Mouse (Mus musculus) heart, embryonic 11.5 days (tissue): ENCODE measurements around the gene Hs6st1. TPM values are rescaled to one million over a fixed set of nuclear protein-coding genes. Genes with fewer than 3 reads are reported as not detected.
A peak's percentile ranks its signal among the peaks of the same experiment; 100 is the strongest.

Experiments used
- ATAC-seq: fragments of 200-750 bp; cut with Nextera tagmentation; replicated peaks from 2 replicates; pipeline ENCODE4 v1.8.0; 2017; ENCODE audit warnings: moderate library complexity; ENCODE audit not compliant: insufficient number of reproducible peaks, low FRiP score, low TSS enrichment
- H3K27ac ChIP-seq: fragments of 300-500 bp; sonication (generic); 2 replicates; pipeline ENCODE4 v1.5.1; 2014; ENCODE audit warnings: mild to moderate bottlenecking, low read depth, low read length
- H3K27me3 ChIP-seq: fragments of 300-500 bp; sonication (generic); 2 replicates; pipeline ENCODE4 v1.6.1; 2014; ENCODE audit warnings: mild to moderate bottlenecking, low read length, mixed read lengths; ENCODE audit not compliant: control insufficient read depth, insufficient read depth
- H3K36me3 ChIP-seq: fragments of 300-500 bp; sonication (generic); 2 replicates; pipeline ENCODE4 v1.6.1; 2014; ENCODE audit warnings: mild to moderate bottlenecking, low read length, moderate library complexity, mixed read lengths; ENCODE audit not compliant: control insufficient read depth, insufficient read depth
- H3K4me1 ChIP-seq: fragments of 300-500 bp; sonication (generic); 2 replicates; pipeline ENCODE4 v1.6.1; 2014; ENCODE audit warnings: low read length; ENCODE audit not compliant: control insufficient read depth, insufficient read depth
- H3K4me2 ChIP-seq: fragments of 300-500 bp; sonication (generic); 2 replicates; pipeline ENCODE4 v1.6.1; 2014; ENCODE audit warnings: mild to moderate bottlenecking, moderate library complexity
- H3K4me3 ChIP-seq: fragments of 300-500 bp; sonication (generic); 2 replicates; pipeline ENCODE4 v1.5.1; 2014; ENCODE audit warnings: low read depth, low read length
- H3K9ac ChIP-seq: fragments of 300-500 bp; sonication (generic); 2 replicates; pipeline ENCODE4 v1.6.1; 2014; ENCODE audit warnings: mild to moderate bottlenecking, low read depth, low read length, moderate library complexity
- H3K9me3 ChIP-seq: fragments of 300-500 bp; sonication (generic); replicated peaks from 2 replicates; pipeline ENCODE4 v1.6.1; 2016; ENCODE audit warnings: low read length; ENCODE audit not compliant: control insufficient read depth
- WGBS: fragments of 180-500 bp; shearing (Covaris S2); extraction: QIAGEN DNeasy Blood & Tissue Kit; methylation state at CpG from one replicate; pipeline ENCODE4 v1.1.7; 2014; ENCODE audit not compliant: insufficient replicate concordance; 5-methylcytosine and 5-hydroxymethylcytosine counted together
- polyA plus RNA-seq: library from polyadenylated mRNA; unstranded; fragments of >200 nt; fragmentation: Nextera tagmentation; extraction: Ambion mirVana; gene quantifications from 2 replicates; pipeline ENCODE4 v1.2.1, GENCODE M21; 2014

Gene Hs6st1
- polyA plus RNA-seq, 1 experiment from 2014 or later, result 12.6 TPM

DNA sequence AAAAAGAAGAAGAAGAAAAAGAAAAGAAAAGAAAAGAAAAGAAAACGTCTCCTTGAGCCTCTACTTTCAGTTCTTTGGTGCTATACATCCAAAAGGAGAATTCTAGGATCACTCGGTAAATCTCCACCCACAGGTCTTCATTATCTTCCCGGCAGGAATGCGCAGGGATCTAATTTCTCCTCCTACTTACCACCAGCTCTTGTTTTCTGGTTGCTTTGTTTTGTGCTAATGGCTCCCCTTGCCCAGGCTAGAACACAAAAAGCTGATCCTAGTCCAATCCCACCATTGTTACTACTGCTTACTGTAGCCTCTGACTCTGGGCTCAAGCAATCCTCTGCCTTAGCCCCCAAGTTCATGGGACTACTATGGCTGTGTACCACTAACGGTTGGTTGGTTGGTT lies 16.9 kb downstream of the Hs6st1 start:
- Histone ChIP-seq H3K9me3 (no peaks in the 10 kb centered on the region), H3K4me1 (peaks cover 25% of the 10 kb centered on the region), H3K27ac (no peak overlapping the region), H3K9ac (no peak overlapping the region), H3K4me2 (no peak overlapping the region), H3K4me3 (no peak overlapping the region), H3K27me3 (no peaks in the 10 kb centered on the region), H3K36me3 (peaks cover 6% of the 10 kb centered on the region)
- WGBS, result 88% methylated on average over 5 of the region's 5 CpGs
- no peak for ATAC-seq

- Histone ChIP-seq H3K27ac (0 out of 2 replicates have a peak overlapping the region, but pooled peaks have one; percentile 1), H3K4me1 (peaks cover 39% of the 10 kb centered on the region), H3K4me3 (no peak overlapping the region), H3K36me3 (peaks cover 9% of the 10 kb centered on the region), H3K27me3 (no peaks in the 10 kb centered on the region), H3K4me2 (no peak overlapping the region), H3K9ac (0 out of 2 replicates have a peak overlapping the region, but pooled peaks have one; percentile 30), H3K9me3 (no peaks in the 10 kb centered on the region)
- ATAC-seq, result no peak; the same call in 1 of the 2 replicates
- 61% methylated on average over 4 of the region's 4 CpGs for WGBS
Measured at GRCm38 (mm10) chr1:36088367-36088766, 20.2 kb downstream of the Hs6st1 start.

GRCm38 (mm10) chr1:36089481-36089880 lies 21.3 kb downstream of the Hs6st1 start:
- H3K9me3 ChIP-seq, result no peaks in the 10 kb centered on the region
- 13% methylated on average over 1 of the region's 1 CpGs for WGBS
- H3K27ac ChIP-seq, result peak overlapping the region; percentile 30; the same call in 1 of the 2 replicates
- no peaks in the 10 kb centered on the region for H3K27me3 ChIP-seq
- H3K9ac ChIP-seq, result no peak overlapping the region
- H3K4me1 ChIP-seq, result peaks cover 39% of the 10 kb centered on the region
- no peak overlapping the region for H3K4me3 ChIP-seq
- H3K36me3 ChIP-seq, result peaks cover 14% of the 10 kb centered on the region; the same call in 1 of the 2 replicates
- no peak overlapping the region for H3K4me2 ChIP-seq
- 0 out of 2 replicates have a peak, but pooled peaks have one; percentile 28 for ATAC-seq

DNA sequence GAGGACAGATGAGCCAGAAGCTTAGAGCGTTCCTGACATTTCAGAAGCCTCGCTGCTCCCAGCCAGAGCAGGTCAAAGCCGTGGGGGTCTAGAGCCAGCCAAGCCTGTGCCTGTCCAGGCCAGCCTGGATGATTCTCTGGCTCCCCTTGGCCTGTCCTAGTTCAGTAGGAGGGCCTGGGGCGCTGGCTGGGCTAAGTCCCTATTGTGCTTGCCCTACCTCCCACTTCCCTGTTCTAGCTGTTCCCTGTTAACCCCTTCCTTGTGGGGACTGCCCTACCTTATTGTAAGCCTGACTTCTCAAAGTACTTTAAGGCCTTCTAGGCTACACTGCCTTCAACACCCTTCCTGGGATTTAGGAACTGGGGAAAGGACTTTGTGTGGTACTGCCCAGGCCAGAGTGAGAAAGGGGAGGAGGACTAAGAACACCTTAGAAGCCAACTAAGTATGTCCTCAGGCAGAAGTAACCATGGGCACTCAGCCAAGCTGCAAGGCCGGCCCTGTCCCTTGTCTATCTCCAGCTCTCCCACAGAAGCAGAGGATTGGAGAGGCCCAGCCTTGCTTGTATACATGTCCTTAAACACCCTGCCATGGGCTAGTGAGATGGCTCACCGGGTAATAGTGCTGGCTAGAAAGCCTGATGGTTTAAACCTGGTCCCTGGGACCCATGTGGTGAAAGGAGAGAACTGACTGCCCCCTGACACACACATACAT lies 22.0 kb downstream of the Hs6st1 start:
- no peak overlapping the region for H3K4me2 ChIP-seq
- no peak overlapping the region for H3K9ac ChIP-seq
- 53% methylated on average over 6 of the region's 6 CpGs for WGBS
- no peaks in the 10 kb centered on the region for H3K27me3 ChIP-seq
- H3K36me3 ChIP-seq, result peaks cover 17% of the 10 kb centered on the region; the same call in 1 of the 2 replicates
- peaks cover 43% of the 10 kb centered on the region for H3K4me1 ChIP-seq
- no peak overlapping the region for H3K4me3 ChIP-seq
- H3K9me3 ChIP-seq, result no peaks in the 10 kb centered on the region
- peak overlapping the region; percentile 6; the same call in 1 of the 2 replicates for H3K27ac ChIP-seq
- no peak for ATAC-seq

GRCm38 (mm10) chr1:36090722-36091110 lies 22.5 kb downstream of the Hs6st1 start:
- H3K4me3 ChIP-seq, result no peak overlapping the region
- H3K36me3 ChIP-seq, result peaks cover 16% of the 10 kb centered on the region
- WGBS, result 81% methylated on average over 4 of the region's 4 CpGs
- ATAC-seq, result 0 out of 2 replicates have a peak, but pooled peaks have one; percentile 28
- 0 out of 2 replicates have a peak overlapping the region, but pooled peaks have one; percentile 50 for H3K27ac ChIP-seq
- H3K9ac ChIP-seq, result no peak overlapping the region
- peaks cover 46% of the 10 kb centered on the region for H3K4me1 ChIP-seq
- no peak overlapping the region for H3K4me2 ChIP-seq
- no peaks in the 10 kb centered on the region for H3K9me3 ChIP-seq
- no peaks in the 10 kb centered on the region for H3K27me3 ChIP-seq

GRCm38 (mm10) chr1:36091246-36091645 lies 23.0 kb downstream of the Hs6st1 start:
- H3K36me3 ChIP-seq, result peaks cover 14% of the 10 kb centered on the region
- peak; percentile 56; the same call in 1 of the 2 replicates for ATAC-seq
- no peaks in the 10 kb centered on the region for H3K9me3 ChIP-seq
- no peak overlapping the region for H3K9ac ChIP-seq
- 0 out of 2 replicates have a peak overlapping the region, but pooled peaks have one; percentile 50 for H3K27ac ChIP-seq
- WGBS, result 64% methylated on average over 6 of the region's 6 CpGs
- no peaks in the 10 kb centered on the region for H3K27me3 ChIP-seq
- H3K4me2 ChIP-seq, result no peak overlapping the region
- H3K4me1 ChIP-seq, result peaks cover 49% of the 10 kb centered on the region
- H3K4me3 ChIP-seq, result no peak overlapping the region

GRCm38 (mm10) chr1:36093741-36094140 lies 25.5 kb downstream of the Hs6st1 start:
- WGBS, result 95% methylated on average over 8 of the region's 8 CpGs
- H3K4me3 ChIP-seq, result no peak overlapping the region
- no peak overlapping the region for H3K27ac ChIP-seq
- peaks cover 48% of the 10 kb centered on the region for H3K4me1 ChIP-seq
- H3K36me3 ChIP-seq, result peaks cover 11% of the 10 kb centered on the region
- H3K9me3 ChIP-seq, result no peaks in the 10 kb centered on the region
- no peak overlapping the region for H3K9ac ChIP-seq
- ATAC-seq, result no peak
- H3K4me2 ChIP-seq, result no peak overlapping the region
- no peaks in the 10 kb centered on the region for H3K27me3 ChIP-seq

- peak; percentile 54 for ATAC-seq
- Histone ChIP-seq H3K4me2 (no peak overlapping the region), H3K36me3 (peaks cover 11% of the 10 kb centered on the region), H3K27me3 (no peaks in the 10 kb centered on the region), H3K9me3 (no peaks in the 10 kb centered on the region), H3K4me3 (no peak overlapping the region), H3K4me1 (peaks cover 35% of the 10 kb centered on the region), H3K9ac (no peak overlapping the region), H3K27ac (no peak overlapping the region)
- 72% methylated on average over 12 of the region's 12 CpGs for WGBS
Measured at GRCm38 (mm10) chr1:36095423-36096272, 27.4 kb downstream of the Hs6st1 start.
